Mouse (Mus musculus): Measurements from ENCODE around the gene Tmprss9.
A peak's percentile ranks its signal among the peaks of the same experiment; 100 is the strongest.

Gene Tmprss9

GRCm38 (mm10) chr10:80915736-80916135 lies 44.1 kb downstream of the Tmprss9 start:
- DNase-seq (ENCODE audit: low spot score) = no peak

GRCm38 (mm10) chr10:80917336-80917778 lies 45.7 kb downstream of the Tmprss9 start:
- no peak for DNase-seq (ENCODE audit: low spot score)

GRCm38 (mm10) chr10:80917779-80918434 lies 46.3 kb downstream of the Tmprss9 start, which contains the start of gene Lmnb2:
Lmnb2 (minus strand) TSS chr10:80918245.
- DNase-seq (ENCODE audit: low spot score) = peak; percentile 46

- no peak for DNase-seq (ENCODE audit: low spot score)
Observed at GRCm38 (mm10) chr10:80921923-80922322, 50.3 kb downstream of the Tmprss9 start.

DNA sequence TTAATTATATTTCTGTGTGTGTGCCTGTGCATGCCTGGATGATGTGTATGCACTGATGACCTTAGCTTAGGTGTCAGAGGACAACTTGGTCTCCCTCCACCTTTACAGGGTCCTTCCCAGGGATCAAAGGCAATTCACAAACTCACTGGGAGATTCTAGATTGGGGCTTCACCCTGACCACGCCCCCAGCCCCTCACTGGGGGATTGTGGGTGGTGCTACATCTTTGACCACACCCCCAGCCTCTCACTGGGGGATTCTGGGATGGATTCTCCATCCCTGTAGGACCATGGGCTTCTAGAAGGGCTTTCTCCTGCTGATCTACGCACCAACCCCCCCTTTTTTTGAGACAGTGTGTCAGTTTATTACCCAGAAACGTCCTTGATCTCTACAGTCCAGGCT lies 53.8 kb downstream of the Tmprss9 start:
- DNase-seq (ENCODE audit: low spot score) = no peak

GRCm38 (mm10) chr10:80928586-80929298 lies 57.1 kb downstream of the Tmprss9 start:
- DNase-seq (ENCODE audit: low spot score) = peak; percentile 82

DNA sequence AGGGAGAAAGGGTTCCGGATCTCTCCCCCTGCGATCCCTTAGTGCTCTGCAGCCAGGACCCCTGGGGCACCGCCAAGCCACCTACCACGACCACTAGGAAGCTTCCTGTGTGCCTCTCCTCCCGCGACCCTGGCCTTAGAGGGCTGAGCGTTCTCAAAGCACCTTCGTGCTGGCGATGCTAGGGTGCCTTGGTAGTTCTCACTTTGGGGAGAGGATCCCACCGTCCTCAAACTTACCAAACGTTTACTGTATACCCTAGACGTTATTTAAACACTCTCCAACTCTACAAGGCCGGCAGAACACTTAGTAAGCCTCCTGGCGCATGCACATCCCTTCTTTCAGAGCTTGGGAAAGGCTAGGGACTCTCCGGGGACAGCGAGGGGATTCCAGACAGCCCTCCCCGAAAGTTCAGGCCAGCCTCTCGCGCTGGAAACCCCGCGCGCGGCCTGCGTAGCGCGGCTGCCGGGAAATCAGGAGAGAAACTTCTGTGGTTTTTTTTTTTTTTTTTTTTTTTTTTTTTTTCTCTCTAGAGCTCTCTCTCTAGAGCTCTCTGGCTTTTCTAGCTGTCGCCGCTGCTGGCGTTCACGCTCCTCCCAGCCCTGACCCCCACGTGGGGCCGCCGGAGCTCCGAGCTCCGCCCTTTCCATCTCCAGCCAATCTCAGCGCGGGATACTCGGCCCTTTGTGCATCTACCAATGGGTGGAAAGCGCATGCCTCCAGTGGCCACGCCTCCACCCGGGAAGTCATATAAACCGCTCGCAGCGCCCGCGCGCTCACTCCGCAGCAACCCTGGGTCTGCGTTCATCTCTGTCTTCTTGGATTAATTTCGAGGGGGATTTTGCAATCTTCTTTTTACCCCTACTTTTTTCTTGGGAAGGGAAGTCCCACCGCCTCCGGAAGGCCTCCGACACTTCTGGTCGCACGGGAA lies 57.9 kb downstream of the Tmprss9 start, which contains the start of gene Gadd45b:
Gene Gadd45b, plus strand, starts transcription at position 775 of the 928 bp plus-strand sequence.
- DNase-seq (ENCODE audit: low spot score) = peak; percentile 99

DNA sequence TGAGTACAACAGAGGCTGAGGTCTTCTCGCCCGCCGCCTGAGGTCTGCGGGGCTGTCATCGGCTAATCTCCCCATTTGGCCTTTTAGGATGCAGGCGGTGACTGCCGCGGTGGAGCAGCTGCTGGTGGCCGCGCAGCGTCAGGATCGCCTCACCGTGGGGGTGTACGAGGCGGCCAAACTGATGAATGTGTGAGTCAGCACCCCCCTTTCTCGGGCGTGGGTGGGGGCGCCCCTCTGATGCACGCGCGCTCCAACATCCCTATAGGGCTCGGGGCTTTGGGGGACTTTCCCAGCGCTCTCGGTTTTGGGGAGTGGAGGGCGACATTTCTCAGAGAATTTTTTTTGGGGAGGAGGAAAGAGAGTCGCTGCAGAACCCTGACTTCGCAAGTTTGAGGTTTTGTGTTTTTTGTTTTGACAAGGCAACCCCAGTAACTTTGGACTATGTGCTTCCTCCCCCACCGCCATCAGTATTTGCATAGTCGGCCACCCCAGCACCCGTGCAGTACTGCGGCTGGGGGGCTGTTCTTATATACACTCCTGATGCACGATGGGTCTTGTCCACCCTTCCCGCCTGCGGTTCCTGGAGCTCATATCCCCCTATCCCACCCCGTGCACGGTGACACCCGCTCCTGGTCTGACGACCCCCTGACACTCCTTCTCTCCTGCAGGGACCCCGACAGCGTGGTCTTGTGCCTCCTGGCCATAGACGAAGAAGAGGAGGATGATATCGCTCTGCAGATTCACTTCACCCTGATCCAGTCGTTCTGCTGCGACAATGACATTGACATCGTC lies 58.9 kb downstream of the Tmprss9 start:
- DNase-seq (ENCODE audit: low spot score) = no peak

GRCm38 (mm10) chr10:80931153-80931671 lies 59.6 kb downstream of the Tmprss9 start:
- no peak for DNase-seq (ENCODE audit: low spot score)

DNA sequence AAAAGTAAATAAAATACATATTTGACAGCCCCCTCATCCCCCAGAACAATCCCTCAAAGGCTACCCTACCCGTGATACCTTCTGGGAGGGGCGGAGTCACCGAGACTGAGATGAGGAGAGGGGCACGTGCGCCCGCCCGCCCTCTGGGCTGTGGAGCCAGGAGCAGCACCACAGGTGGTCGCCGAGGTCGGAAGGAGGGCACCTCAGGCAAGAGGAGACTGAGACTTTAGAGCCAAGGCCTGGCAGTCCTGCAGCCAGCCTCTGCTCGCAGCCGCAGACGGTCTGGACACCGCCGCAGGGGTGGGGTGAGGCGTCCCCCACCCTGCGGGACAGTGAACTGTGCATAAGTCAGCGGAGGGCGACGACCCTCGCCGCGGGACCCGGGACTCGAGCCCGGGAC lies 60.0 kb downstream of the Tmprss9 start:
- no peak for DNase-seq (ENCODE audit: low spot score)

DNA sequence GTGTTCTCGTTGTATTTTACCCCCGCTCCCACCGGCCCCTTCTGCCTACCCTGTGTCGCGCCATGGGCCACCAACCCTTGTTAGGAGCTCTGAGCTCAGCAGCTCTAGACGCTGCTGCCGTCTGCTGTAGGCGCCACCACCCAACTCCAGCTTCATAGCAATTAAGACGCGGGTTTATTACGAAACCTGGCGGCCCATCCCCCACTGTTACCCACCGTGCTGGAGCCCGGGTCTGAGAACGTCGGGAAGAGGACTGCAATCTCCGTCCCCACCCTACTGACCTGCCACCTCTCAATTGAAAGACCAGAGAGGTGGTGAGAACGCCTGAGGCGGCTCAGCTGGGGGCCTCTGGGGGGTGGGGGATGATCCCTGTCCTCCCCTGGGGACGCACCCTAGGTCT lies 60.6 kb downstream of the Tmprss9 start:
- no peak for DNase-seq (ENCODE audit: low spot score)

GRCm38 (mm10) chr10:80932700-80933420 lies 61.2 kb downstream of the Tmprss9 start:
- DNase-seq (ENCODE audit: low spot score) = no peak

GRCm38 (mm10) chr10:80933421-80933979 lies 61.9 kb downstream of the Tmprss9 start:
- DNase-seq (ENCODE audit: low spot score) = peak; percentile 17

GRCm38 (mm10) chr10:80934136-80934985 lies 62.7 kb downstream of the Tmprss9 start:
- DNase-seq (ENCODE audit: low spot score) = no peak

DNA sequence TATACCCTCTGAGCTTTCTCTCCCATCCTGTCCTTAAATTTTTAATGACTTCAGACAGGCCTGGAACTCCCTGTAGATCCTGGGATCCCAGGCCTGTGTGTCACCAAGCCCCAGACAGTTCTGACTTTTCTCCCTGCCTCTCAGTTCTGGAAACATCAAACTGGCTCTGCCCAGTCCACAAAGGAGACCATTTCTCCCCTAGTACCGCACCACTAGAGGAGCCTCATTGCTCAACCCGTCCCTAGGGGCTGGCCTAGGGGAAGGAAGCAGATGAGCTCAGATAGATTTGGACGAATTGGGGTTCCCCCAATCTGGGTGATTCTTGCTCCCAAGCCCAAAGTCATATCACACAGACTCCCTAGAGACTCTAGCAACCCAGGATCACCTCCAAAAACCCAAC lies 63.6 kb downstream of the Tmprss9 start:
- DNase-seq (ENCODE audit: low spot score) = no peak

DNA sequence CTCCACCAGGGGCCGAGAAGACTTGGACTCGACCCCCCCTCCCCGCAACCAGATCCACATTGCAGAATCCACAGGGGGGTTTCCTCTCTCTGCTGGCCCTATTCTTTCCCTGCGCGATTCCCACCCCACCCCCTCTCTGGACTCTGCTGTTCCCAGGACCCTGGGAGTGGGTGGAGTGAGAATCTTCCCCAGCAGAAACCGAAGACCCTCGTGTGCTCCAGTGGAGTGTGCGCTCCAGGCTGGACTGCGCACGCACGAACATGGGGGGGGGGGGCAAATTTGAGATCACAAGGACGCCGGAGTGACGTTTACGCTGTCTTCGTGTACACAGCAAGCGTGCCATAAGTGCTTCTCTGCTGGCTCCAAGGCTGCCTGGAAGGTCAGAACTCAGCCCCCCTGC lies 64.0 kb downstream of the Tmprss9 start:
- DNase-seq (ENCODE audit: low spot score) = no peak

DNA sequence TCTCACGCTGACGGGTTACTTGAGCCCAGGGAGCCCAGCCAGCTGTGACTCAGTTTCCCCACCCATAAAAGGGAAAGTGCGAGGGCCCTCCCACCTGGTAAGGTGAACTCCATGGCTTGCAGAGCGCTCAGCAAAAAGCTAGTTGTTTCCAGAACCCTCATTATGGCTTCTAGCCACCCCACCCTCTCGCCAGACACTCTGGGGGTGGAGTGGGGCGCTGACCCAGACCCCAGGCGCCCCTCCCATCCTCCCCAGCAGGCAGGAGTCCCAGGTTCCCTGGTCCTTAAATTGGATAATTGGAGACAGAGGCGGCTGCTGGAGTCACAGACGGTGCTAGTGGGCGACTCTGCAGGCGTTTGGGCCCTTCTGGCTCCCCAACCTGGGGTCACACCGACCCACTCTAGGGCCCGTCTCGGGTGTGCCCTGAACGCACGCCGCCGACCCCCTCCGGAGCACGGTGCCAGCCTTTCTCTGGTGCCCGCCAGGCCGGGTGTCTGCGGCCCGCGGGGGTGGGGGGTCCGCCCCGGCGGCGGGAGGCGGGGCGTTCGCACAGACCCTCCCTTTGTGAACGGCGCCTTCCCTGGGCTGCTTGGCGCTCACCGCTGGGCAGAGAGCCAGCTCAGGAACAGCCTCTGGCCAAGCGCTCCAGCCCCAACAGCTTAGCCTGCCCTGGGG lies 64.6 kb downstream of the Tmprss9 start:
- DNase-seq (ENCODE audit: low spot score) = peak; percentile 71

DNA sequence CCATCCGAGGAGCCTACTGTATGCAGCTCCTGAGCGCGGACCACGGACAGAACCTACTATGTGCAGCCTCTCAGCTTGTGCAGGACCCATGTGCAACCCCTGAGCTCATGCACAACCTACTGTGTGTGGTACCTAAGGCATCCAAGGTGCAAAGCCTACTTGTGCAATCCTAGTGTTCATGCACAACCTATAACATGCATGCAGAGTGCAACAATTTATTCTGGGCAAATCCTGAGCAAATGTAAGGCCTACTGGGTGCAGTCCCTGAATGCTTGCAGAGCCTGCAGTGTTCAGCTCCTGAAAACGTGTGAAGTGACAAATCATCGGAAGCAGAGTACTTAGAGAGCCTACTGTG lies 65.1 kb downstream of the Tmprss9 start:
- no peak for DNase-seq (ENCODE audit: low spot score)

GRCm38 (mm10) chr10:80937646-80938045 lies 66.0 kb downstream of the Tmprss9 start:
- DNase-seq (ENCODE audit: low spot score) = peak; percentile 74

Data from ovary, adult 18-20 months (tissue).